Mouse (Mus musculus): ENCODE data around the gene Pilrb2. TPM values are rescaled to one million over a fixed set of nuclear protein-coding genes. Genes with fewer than 3 reads are reported as not detected.
"Not testable (repeated sequence)": the region's sequence is repeated elsewhere in the genome, so short reads cannot be mapped to it uniquely, and the experiment has no call there.

Gene Pilrb2
- total RNA-seq (2021): under 1 TPM; 0.17 to 0.26 TPM

DNA sequence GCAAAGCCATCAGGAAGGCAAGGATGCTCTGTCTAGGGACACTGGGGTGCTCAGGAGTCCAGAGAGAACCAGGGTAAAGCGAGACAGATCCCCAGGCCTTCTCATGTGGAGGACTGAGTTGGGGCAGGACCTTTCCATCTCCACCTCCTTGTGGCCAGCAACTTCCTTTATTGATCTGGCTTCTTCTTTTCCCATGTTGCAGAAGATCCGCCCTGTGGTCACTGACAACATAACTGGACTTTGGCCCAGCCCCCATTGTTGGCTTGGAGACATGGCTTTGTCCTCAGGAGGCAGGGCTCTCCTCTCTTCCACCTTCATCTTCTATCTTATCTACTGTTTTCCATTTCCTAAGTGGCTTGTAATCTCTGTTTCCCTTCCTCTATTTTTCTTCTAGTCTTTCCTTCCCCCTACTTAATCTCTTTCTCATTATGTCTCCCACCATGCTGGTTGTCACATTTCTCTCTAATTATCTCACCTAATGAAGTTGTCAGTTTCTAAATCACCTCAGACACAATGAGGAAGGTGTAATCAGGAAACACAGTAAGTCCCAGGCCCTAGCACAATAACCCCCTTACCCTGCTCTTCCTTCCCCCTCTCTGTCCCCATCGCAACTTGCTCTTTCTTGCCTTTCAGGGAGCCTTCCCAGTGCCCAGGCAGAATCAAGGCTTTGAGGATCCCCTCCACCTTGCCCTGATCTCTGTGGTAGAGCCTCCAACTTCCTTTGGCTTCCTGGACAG lies at the start of gene Pilrb2:
Gene Pilrb2, minus strand, starts transcription at position 172 of the 737 bp plus-strand sequence.
- intact Hi-C loops (cut with DNase I): loop anchor here (1.0 kb wide), 1 partner anchor 37 kb away; no protein-coding TSS in a partner anchor
- not testable (repeated sequence) for DNase-seq

GRCm38 (mm10) chr5:137915550-137915949 lies 43.9 kb upstream of the Pilrb2 start:
- no peak for DNase-seq
- intact Hi-C loops (cut with DNase I): no loop called here

DNA sequence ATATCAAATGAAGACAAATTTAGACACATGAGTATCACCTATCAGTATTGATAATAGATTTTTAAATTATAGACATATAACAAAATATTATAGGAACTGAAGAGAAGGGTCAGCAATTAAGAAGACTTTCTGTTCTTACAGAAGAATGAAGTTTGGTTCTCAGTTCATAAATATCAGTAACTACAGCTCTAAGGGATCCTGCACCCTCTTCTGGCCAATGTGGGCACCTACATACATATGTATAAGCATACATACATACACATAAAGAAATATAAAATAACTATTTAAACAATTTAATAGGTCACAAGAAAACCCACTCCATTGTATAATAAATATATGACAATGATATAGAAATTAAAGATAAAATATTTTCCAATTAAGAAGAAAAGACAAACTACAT lies 42.9 kb upstream of the Pilrb2 start:
- intact Hi-C loops (cut with DNase I): no loop called here
- no peak for DNase-seq

DNA sequence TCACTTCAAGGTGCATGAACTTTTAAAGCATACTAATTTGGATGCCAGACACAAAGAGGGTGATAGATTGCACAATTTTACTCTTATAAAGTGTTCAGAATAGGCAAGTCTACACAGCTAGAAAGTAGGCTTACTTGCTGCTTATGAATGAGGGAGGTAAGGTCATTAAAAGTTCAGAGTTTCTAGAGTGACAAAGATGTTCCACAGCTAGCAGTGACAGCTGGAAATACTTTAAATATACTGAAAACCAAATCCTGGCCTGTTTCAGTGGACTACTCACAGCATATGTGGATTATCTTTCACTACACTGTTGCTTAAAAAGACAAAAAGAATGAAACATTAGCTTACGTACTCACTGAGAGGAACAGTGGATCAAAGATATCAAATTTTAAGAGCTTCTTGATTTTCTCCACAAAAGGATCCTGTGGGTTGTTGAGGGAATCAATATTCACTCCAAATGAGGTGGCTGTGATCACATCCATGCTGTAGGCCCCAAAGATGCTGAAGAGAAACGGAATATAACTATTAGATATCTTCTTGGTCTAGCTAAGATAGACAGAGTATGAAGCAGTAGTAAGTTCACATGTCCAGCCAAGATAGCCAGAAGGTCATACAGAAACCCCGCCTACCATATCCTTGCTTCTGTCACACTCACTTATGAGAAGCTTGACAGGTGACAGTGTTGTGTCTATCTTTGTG lies 38.1 kb upstream of the Pilrb2 start:
- intact Hi-C loops (cut with DNase I): no loop called here
- DNase-seq: no peak

- intact Hi-C loops (cut with DNase I): no loop called here
Observed at GRCm38 (mm10) chr5:137897812-137898211, 26.2 kb upstream of the Pilrb2 start.

DNA sequence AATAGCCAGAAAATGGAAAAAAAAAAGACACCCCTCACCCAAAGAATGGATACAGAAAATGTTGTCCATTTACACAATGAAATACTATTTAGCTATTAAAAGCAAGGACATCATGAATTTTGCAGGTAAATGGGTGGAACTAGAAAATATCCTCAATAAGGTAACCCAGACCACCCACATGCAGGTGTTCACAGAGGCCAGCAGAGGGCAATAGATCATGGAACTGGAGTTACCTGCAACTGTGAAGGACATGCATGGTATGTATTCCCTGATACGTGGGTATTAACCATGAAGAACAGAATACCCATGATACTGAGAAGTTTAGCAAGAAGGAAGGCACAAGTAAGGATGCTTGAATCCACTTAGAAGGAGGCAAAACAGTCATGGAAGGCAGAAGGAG lies 21.3 kb upstream of the Pilrb2 start:
- intact Hi-C loops (cut with DNase I): no loop called here
- no peak for DNase-seq

More at GRCm38 (mm10) chr5:137897812-137898211, 26.2 kb upstream of the Pilrb2 start:
- DNase-seq: no peak

DNA sequence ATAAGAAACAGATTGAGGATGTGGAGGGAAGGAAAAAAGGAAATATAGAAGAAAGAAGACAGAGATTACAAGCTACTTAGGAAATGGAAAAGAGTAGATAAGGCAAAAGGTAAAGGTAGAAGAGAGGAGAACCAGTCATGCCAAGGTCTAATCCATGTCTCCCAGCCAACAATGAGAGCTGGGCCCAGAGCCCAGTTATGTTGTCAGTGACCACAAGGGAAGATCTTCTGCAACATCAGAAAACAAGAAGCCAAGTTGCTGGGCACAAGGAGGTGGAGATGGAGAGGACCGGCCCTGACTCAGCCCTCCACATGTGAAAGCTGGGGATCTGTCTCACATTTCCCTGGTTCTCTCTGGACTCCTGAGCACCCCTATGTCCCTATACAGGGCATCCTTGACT lies 16.1 kb upstream of the Pilrb2 start:
- intact Hi-C loops (cut with DNase I): loop anchor here (5.0 kb wide), 4 partner anchors 65 to 270 kb away; partner anchors contain the start of gene Zfp113
- DNase-seq: no peak

DNA sequence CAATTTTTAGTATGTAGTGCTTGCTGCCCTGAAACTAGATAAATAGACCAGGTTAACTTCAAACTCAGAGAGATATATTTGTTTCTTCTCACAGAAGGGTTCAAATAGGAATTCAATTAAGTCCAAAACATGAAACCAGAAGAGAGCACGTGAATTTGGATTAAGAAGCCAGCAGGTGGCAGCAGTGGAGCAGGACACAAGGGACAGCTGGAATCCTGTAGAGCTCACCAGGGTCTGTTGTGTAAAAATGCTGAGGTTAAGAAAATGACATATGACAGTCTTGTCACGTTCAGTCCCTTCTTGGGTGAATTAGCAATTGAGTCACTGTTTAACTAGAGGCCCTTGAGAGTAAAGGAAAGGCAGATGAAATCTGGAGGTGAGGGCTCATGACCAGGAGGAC lies 14.3 kb upstream of the Pilrb2 start:
- peak; percentile 45 to 74 for DNase-seq
- intact Hi-C loops (cut with DNase I): loop anchor here (5.0 kb wide), 4 partner anchors 66 to 271 kb away; partner anchors contain the start of gene Zfp113

GRCm38 (mm10) chr5:137883345-137883744 lies 11.7 kb upstream of the Pilrb2 start:
- intact Hi-C loops (cut with DNase I): no loop called here
- DNase-seq: peak in 1 of 2 experiments; percentile 10

GRCm38 (mm10) chr5:137882922-137883321 lies 11.3 kb upstream of the Pilrb2 start:
- intact Hi-C loops (cut with DNase I): no loop called here
- DNase-seq: no peak

DNA sequence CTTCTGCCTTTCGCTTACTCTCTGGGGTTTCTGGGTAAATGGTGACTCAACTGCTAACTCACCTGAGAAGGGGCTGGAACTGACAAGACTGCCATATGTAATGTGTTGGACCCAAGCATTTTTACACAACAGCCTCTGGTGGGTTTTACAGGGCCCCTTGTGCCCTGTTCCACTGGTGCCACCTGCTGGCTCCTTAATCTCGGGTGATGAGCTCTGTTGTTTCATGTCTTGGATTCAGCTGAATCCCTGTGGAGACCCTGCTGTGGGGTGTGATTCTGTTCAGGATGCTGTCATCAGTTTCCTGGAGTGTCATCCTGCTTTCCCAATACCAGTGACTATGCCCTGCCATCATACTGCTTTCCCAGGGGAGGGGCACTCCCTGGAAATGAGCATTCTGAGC lies 6.2 kb upstream of the Pilrb2 start:
- DNase-seq: peak; percentile 40 to 47
- intact Hi-C loops (cut with DNase I): loop anchor here (1.0 to 2.0 kb wide), 2 partner anchors 84 to 87 kb away; no protein-coding TSS in a partner anchor

- DNase-seq: no peak
- intact Hi-C loops (cut with DNase I): no loop called here
Observed at GRCm38 (mm10) chr5:137875054-137875453, 3.4 kb upstream of the Pilrb2 start.

DNA sequence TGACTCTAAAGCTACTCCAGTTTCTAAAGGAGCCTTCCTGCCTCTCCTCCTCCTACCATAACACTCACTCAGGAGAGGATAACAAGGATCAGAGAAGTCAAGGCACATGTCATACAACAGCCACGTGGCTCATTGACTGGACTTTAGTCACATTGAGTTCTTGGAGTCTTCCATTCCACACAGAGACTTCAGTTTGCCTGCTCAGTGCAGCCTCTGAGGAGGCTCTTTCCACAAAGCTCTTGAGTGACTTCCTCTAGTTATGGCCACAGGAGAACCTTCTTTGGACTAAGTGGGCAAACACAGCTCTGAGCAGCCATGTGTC lies 727 bp upstream of the Pilrb2 start:
- DNase-seq; intact Hi-C loops (cut with DNase I): not testable (repeated sequence)

- DNase-seq; intact Hi-C loops (cut with DNase I): not testable (repeated sequence)
Observed at GRCm38 (mm10) chr5:137868600-137868999, 3.0 kb downstream of the Pilrb2 start.

GRCm38 (mm10) chr5:137864008-137864407 lies 7.6 kb downstream of the Pilrb2 start:
- DNase-seq; intact Hi-C loops (cut with DNase I): not testable (repeated sequence)

DNA sequence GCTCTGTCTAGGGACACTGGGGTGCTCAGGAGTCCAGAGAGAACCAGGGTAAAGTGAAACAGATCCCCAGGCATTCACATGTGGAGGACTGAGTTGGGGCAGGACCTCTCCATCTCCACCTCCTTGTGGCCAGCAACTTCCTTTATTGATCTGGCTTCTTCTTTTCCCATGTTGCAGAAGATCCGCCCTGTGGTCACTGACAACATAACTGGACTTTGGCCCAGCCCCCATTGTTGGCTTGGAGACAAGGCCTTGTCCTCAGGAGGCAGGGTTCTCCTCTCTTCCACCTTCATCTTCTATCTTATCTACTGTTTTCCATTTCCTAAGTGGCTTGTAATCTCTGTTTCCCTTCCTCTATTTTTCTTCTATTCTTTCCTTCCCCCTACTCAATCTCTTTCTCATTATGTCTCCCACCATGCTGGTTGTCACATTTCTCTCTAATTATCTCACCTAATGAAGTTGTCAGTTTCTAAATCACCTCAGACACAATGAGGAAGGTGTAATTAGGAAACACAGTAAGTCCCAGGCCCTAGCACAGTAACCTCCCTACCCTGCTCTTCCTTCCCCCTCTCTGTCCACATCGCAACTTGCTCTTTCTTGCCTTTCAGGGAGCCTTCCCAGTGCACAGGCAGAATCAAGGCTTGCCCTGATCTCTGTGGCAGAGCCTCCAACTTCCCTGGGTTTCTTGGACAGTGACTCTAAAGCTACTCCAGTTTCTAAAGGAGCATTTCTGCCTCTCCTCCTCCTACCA lies 13.5 kb downstream of the Pilrb2 start, which contains the start of gene Pilrb1:
Gene Pilrb1, minus strand, starts transcription at position 147 of the 751 bp plus-strand sequence.
- DNase-seq; intact Hi-C loops (cut with DNase I): not testable (repeated sequence)

GRCm38 (mm10) chr5:137856870-137857269 lies 14.7 kb downstream of the Pilrb2 start:
- intact Hi-C loops (cut with DNase I): not testable (repeated sequence)

GRCm38 (mm10) chr5:137854907-137855306 lies 16.7 kb downstream of the Pilrb2 start:
- intact Hi-C loops (cut with DNase I); DNase-seq: not testable (repeated sequence)

More at GRCm38 (mm10) chr5:137856870-137857269, 14.7 kb downstream of the Pilrb2 start:
- DNase-seq: not testable (repeated sequence)

DNA sequence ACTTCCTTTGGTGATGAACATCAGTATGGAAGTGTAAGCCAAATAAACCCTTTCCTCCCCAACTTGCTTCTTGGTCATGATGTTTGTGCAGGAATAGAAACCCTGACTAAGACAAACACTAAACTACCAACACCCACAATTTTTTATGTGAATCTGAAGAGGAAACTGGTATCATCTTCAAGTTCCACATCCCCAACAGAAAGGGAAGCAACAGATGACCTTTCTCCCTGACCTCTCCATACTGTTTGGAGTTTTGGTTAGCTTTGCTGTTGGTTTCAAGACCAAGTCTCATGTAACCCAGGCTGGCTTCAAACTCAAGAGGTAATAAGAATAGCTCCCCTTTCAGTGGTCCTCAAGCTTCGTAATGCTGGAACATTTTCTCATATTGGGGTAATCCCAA lies 21.3 kb downstream of the Pilrb2 start:
- intact Hi-C loops (cut with DNase I); DNase-seq: not testable (repeated sequence)

- DNase-seq; intact Hi-C loops (cut with DNase I): not testable (repeated sequence)
Observed at GRCm38 (mm10) chr5:137837110-137837509, 34.5 kb downstream of the Pilrb2 start.

DNA sequence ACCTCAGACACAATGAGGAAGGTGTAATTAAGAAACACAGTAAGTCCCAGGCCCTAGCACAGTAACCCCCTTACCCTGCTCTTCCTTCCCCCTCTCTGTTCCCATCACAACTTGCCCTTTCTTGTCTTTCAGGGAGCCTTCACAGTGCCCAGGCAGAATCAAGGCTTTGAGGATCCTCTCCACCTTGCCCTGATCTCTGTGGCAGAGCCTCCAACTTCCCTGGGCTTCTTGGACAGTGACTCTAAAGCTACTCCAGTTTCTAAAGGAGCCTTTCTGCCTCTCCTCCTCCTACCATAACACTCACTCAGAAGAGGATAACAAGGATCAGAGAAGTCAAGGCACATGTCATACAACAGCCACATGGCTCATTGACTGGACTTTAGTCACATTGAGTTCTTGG lies 35.0 kb downstream of the Pilrb2 start:
- no peak for DNase-seq
- intact Hi-C loops (cut with DNase I): no loop called here

Data from heart, postnatal 10 days (tissue).